Mouse (Mus musculus): ENCODE measurements at regions not wholly inside any gene's neighbourhood (a gene's known extent, or its start where the extent isn't known, plus 50 kb on each side); places are given as distances from the start of the nearest gene placed in this dataset.
A peak's percentile ranks its signal among the peaks of the same experiment; 100 is the strongest.
"Not testable (repeated sequence)": the region's sequence is repeated elsewhere in the genome, so short reads cannot be mapped to it uniquely, and the experiment has no call there.

DNA sequence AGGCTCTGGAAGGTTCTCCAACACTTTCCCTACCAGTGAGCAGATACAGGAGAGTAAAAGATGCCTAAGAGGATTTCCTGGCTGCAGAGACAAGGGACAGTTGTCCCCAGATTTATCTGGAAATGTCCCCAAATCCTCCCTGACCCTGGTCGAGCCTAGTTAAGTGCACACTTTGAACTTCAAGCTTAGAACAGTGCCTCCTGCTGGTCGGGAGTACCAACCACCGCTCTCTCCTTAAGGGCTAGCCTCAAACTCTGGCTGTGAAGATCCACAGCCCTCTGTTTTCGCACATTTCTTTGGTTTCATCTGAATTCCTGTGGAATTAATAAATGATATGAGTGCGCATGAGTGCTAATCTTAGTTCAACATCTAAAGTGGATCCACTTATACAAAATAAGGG is 146.1 kb upstream of the Sfswap start:
- DNase-seq, result no peak

DNA sequence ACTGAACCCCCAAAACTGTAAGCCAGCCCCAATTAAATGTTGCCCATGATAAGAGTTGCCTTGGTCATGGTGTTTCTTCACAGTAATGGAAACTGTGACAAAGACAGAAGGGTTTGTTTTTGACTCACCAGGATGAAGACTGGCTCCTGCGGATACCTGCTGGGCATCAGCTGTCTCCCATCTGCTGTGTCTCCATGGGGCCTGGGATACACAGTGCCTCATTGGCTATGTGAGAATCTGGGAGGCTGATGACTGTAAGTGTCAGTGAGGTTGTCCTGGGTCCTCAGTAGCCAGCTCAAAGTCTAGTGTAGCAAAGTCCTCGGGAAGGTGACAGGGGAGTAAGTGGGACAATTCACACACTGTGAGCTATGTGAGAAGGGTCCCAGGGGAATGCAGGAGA is 139.5 kb upstream of the Sfswap start:
- DNase-seq, result no peak

DNA sequence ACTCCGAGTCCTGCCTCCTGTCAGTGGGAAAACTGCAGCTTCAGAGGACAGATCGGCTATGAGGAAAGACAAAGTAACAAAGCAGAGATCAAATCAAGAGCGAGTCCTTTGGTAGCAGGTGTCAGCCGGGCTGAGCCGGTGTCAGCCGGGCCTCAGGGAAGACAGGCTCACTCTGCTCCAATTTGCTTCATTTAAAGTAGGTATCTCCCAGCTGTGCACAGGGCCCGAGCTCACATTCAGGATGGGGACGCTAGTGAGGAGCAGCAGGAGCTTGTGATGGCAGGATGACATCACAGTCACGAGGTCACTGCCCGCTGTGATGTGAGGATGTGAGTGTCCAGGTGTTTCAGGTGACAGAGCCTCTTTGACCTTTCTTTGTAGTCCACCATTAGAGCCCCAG is 137.8 kb upstream of the Sfswap start:
- no peak for DNase-seq

DNA sequence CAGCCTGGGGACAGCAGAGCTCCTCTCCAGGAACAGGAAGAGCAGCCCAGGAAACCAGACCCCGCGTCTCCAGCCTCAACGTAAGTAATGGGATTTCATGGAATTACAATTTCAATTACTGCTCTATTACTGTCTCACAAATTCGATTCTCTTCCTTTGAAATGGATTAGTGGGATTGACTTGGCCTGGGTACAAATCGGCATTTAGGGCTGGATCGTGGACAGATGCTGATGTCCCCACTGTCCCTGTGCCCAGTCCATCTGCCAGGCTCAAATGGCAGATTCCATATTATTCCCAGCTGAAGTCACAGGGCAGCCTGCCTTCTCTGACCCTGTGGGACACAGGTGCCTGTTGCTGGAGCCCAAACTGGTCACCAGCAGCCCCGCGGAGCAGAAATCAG is 136.0 kb upstream of the Sfswap start:
- no peak for DNase-seq

DNA sequence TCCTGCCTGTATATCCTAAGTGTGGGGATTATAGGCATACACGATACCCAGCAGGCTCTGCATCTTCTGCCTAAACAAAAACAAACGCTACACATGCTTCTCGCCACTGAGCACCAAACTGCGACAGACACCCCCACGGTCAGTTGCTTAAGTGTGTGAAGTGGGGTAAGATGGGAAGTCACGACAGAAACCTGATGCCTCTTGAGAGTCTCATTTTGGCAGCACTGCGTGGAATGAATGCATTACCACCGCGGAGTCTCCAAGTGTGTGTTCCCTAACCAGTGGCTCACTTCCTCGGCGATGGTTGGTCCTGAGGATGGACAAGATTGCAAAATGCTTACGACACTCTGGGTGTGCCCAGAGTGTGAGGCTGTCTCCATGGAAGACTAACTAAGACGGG is 133.8 kb upstream of the Sfswap start:
- DNase-seq, result no peak

DNA sequence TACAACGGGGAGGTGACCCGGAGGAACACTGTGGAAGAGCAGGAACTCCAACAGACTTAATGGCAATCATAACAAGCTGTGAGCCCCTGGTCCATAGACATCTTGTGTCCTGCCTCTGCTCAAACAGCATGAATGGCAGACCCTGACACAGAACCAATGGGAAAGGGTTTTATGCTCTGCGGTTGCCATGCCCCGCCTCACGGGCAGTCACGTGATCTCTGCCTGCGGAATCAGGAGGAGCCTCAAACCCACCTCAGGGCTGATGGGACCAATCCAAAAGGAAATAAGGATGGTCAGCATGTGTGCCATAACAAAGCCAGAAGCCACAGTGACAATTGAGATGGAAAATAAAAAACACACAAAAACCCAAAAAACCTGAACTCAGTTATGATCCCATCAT is 120.2 kb upstream of the Sfswap start:
- DNase-seq, result no peak

DNA sequence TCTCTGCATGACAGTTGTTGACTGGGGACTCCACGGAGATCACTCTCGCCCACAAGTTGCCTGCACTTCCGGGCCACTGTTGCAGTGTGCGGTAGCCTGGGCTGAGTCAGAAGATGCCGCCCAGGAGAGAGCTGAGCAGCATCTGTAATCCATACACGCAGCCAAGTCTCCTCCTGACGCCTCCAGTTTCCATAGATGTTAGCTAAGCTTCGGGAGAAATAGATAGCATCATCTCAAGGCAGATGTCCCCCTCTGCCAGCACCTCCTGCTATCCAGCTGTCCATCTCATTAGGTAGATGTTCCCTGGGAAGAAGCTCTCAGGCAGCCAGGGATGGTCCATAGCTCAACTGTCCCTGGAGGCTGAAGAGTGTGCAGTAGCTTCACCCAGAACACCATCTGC is 116.0 kb upstream of the Sfswap start:
- DNase-seq, result no peak

DNA sequence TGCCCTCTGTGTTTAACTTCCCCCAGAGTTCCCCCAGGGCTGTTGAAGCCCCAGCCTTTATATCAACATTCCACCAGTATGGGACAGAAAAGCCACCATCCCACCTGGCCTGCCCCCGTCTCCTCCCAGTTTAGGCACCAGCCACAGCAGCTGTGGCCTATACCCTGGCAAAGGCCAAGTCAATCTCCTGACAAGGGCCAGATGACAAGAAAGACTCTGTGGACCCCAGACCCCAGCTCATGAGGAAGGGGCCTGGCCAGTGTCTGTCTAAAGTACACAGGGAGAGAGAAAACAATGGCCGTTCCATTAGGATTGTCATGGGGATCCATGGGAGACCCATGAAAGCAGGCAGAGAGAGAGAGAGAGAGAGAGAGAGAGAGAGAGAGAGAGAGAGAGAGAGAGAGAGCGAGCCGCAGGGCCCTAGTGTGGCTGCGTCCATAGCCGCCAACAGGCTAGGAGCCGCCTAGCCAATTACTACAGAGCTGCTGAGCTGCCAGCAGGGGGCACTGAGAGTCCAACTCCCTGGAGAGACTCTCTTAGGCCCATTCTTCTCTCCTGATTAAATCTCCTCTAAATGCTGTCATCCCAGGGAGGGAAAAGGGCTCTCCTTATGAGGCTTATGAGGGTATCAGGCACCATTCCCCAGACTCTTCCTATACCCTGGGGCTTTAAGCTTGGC is 114.9 kb upstream of the Sfswap start:
- not testable (repeated sequence) for DNase-seq

DNA sequence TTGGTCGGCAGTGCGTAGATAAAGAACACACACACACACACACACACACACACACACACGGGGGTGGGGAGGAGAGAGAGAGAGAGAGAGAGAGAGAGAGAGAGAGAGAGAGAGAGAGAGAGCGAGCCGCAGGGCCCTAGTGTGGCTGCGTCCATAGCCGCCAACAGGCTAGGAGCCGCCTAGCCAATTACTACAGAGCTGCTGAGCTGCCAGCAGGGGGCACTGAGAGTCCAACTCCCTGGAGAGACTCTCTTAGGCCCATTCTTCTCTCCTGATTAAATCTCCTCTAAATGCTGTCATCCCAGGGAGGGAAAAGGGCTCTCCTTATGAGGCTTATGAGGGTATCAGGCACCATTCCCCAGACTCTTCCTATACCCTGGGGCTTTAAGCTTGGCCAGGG is 114.3 kb upstream of the Sfswap start:
- not testable (repeated sequence) for DNase-seq

DNA sequence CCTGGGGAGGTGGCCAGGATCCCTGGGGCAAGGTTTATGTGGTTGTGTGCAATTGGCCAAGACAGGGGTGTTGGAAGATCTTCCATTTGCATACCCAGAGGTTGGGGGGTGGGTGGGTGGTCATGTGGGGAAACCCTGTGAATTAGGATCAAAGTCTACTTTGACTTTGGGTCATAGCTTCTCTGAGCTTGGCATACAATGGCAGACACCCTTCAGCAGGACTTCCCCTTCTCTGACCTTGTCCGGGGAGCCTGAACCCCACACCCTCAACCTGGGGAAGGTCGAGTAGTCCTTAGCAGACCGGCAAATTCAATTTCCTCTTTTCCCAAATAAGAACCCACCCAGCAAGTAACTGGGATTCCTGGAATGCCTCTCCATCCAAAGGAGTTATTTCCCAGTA is 113.7 kb upstream of the Sfswap start:
- no peak for DNase-seq

DNA sequence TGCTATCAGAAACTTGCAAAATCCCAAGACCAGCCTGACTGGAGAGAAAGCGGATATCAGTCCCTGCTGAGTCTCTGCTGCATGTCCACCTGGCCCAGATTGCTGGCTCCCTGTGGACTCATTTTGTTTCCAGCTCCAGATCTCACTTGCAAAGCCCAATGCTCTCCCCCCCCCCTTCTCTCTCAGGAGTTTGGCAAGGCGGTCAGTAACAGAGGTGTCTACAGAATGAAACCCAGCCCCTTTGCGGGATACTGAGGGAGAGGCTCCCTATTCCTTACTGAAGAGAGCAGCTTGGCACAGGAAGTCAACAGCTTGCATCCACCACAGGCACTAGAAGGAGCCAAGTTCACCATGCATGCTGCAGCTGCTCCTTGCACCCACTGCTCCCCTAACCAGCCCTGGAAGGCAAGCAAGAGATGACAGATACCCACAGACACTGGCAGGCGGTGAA is 110.1 kb upstream of the Sfswap start:
- DNase-seq, result no peak

DNA sequence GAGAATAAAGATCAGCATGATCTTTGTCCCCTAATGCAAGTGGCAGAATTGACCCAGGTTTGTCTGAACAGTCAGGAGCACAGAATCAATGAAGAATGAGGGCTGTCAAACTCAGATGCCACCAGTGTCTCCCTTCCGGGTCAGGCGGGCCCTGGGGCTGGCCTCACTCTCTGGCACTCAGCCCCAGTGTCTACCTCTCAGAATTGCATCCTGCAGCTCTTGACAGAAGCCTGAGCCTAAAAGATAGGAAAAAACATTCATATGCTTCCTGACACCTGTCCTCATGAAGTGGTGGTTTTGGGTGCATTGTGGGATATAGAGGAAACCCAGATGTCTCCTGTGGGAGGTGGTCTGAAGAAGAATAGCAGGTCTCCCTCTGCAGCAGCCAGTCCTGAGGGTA is 107.9 kb upstream of the Sfswap start:
- no peak for DNase-seq

DNA sequence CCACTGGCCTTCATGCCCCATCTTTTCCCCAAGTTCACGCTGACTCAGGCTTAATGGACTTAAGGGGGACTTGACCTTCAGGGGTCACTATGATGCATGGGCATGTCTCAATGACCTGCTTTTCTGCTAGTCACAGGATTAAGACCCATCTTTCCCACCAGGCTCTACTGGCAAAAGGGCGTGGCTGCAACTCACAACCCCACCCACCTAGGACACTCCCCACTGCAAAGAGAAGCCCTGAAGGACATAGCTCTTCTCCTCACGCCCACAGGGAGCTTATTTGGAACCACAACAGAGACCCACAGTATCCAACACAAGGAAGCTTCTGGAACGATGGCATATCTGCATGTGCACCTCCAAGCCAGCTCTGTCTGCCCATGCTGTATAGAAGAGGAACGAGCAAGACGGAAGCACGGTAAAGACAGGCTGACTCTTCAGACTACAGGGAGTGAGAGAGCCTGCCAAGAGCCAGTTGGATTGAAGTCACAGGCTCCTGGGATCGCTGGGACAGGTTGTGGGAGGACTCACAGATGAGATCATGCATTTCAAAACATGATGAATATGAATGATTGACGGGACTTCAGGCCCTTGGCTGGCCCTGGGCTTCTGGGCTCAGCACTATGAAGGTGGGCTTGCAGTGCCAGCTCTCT is 107.3 kb upstream of the Sfswap start:
- DNase-seq, result no peak

DNA sequence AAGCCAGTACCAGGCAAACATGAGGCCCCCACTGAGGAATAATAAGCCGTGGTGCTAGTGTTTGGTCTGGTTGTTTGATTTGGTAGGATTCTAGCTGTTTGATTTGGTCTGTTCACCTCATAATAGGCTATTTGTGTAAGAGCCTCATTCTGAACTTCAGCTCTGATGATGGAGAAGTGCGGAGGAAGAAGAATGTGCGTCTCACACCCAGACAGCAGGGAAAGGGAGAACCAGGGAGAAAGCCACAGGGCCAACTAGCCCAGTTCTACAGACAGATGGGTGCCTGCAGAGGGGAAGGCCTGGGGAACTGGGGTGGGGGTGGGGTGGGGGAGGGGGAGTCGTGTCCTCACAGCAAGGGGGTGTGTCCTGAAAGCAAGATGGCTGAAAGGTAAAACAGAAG is 106.6 kb upstream of the Sfswap start:
- no peak for DNase-seq

DNA sequence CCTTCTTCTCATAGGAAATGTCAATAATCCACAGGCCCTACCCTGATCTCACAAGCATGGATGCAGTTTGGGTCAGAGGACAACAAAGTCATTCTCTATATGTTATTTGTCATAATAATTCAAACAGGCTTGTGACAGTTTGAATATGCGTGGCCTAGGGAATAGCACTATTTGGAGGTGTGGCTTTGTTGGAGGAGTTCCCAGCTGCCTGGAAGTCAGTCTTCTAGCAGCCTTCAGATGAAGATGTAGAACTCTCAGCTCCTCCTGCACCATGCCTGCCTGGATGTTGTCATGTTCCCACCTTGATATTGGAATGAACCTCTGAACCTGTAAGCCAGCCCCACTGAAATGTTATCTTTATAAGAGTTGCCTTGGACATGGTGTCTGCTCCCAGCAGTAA is 103.7 kb upstream of the Sfswap start:
- no peak for DNase-seq

DNA sequence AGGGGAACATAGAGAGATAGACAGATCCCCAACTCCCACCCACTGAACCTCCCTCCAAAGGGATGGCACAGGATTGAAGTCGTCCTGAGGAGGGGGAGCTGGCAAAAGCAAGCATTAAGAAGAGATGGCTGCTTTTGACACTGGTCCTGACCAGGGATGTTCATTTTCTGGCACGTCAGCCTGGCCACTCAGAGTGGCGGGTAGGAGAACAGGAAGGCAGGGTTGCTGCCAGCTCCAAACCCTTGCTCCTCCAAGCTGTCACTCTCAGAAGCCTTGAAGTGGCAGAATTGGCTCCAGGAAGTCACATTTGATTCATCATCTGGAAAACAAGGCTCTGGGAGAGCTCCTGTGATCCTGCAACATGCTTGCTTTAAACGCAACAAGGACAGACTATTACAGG is 94.8 kb upstream of the Sfswap start:
- no peak for DNase-seq

DNA sequence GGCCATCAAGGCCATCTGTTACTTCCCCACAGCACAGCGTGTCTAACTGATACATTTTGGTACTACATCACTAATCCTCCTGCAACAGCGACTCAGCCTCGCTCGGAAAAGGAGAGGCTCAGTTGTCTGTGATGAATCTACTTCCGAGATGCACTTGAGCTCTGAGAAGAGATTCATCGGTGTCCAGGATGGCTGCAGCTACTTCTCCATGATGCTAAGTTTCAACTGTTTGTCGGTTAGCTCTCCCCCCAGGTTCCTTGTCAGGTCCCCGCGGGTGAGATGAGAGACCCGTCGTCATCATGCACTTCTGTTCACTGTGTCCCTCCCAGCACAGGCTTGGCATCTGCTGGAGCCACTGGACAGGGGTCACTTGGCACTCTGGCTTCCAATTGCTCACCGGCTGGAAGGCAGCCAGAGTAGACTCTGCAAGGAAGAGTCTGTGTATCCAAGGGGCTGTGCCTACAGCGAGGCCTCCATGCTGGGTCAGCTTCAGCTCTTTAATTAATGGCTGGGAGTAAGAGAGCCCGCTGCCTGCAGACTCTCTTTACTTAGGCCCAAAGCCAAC is 91.5 kb upstream of the Sfswap start:
- DNase-seq, result peak; percentile 61

DNA sequence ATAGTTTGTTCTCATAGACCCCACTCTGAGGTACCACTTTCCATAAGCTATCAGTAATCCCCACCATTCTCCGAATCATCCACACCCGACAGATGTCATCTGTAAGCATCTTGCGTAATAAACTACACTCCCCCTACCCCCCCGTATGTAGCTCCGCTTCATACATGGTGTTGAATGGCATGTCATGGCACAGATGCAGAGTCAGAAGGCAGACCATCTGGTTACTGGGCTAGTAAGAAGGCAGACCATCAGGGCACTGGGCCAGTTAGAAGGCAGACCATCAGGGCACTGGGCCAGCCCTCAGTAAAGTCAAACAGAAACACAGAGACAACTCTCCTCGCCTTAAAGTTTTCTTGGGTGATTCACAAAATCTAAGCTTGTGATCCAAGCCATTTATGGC is 88.9 kb upstream of the Sfswap start:
- DNase-seq, result no peak

DNA sequence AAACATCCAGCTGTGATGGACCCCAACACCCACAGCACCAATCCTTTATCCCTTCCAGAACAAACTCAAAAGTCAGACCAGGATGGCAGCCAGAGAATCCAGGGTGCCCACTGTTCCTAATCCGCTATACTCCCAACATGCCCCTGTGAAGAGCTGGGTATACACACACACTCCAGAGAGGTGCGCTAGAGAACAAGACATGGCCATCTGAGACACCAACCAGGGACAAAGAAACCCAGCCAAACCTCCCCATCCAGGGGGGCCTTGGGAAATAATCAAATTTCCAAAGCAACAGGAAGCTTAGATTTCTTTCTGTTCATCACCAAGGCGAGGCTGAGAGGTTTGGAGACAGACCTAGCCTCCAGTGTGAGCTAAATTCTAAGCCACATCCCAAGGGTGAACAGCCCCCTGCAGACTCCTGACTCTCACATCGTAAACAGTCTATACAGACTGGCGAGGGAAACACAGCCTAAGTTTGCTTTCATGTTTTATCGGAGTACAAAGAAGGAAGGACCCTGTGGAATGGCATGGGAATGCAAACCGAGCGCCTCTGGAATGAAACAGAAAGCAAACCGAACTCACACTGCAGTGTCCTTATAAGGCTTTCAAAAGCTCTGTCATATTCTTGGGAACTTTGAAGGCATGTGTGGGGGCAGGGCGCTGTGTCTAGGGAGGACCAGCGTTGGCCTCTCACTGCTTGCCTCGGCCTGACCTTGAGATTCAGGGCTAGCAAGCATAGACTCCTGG is 85.9 kb upstream of the Sfswap start:
- peak; percentile 34 for DNase-seq

DNA sequence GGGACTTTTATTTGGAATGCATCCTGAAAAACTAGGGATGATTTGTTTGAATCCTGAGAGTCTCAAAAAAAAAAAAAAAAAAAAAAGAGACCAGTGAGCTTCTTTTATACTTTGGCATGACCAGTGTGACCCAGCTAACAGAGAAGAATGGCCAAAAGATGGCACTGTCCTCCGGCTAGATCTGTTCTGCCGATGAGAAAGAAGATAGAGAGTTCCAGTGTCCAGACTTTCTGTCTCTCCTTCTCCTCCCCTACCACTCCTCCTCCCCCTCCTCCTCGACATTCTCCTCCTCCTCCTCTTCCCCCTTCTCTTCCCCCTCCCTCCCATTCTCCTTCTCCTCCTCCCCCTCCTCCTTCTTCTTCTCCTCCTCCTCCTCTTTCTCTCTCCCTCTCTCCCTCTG is 84.6 kb upstream of the Sfswap start:
- DNase-seq, result no peak

DNA sequence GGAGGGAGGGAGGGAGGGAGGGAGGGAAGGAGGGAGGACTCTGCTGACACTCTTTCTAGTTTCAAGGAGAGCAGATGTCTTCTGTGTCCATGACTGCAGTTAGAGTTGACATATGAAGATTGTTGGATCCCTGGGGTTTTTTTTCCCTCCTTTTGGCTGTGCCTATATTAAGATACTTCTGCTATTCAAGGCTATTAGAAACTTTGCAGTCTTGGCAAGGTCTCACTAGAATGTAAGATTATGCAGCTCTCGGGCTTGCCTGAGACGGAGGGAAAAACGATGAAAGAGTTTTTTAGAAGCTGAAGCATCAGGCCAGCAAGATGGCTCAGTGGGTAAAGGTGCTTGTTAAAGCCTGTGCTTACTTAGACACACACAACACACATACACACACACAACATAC is 83.5 kb upstream of the Sfswap start:
- DNase-seq, result no peak

DNA sequence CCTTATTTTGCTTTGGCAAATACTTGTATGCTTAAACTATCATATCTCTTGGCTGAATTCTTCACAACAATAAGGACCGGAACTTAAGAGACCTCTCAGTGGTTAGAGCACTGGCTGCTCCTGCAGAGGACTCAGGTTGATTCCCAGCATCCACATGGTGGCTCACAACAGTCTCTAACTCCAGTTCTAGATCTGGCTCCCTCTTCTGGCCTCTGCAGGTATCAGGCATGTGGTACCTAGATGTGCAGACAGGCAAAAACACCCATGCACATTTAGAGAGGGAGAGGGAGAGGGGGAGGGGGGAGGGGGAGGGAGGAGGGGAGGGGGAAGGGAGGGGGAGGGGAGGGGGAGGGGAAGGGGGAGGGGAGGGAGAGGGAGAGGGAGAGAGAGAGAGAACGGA is 80.0 kb upstream of the Sfswap start:
- no peak for DNase-seq

DNA sequence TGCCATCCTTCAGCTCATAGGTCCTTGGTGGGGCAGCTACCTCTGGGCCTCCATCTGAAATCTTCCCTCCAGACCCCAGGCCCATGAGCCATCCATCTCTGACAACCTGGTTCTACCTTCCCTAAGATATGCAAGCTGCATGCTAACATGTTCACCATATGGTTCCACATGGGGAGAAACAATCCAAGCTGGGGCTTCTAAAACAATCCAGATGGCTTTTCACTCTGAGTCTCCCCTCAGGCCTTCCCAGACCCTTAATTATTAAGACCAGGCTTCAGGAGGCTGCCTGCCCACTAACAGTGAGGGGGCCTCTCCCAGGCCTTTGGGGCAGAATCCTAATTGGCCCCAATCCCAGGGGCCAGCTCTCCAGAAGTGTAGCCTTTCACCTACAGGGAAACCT is 71.1 kb upstream of the Sfswap start:
- DNase-seq, result no peak
